Mouse (Mus musculus) bone marrow macrophage, adult 2 months (primary cell): ENCODE data around the gene Znhit6.

Experiments used
- CTCF ChIP-seq: IDR thresholded peaks from 2 replicates; pipeline ENCODE4 v1.5.1; 2012; ENCODE audit warnings: low read depth, mild to moderate bottlenecking, low read length, moderate library complexity
- POLR2A ChIP-seq: IDR thresholded peaks from 2 replicates; pipeline ENCODE4 v1.6.1; 2012; ENCODE audit warnings: mild to moderate bottlenecking, low read depth, low read length, borderline replicate concordance

- TF ChIP-seq CTCF (no peak), POLR2A (no peak)
These were observed 45.2 kb downstream of the Znhit6 start for GRCm38 (mm10) chr3:145621209-145621608.
